Mouse (Mus musculus): ENCODE data around the gene Dynlt1b.
"Not testable (repeated sequence)": the region's sequence is repeated elsewhere in the genome, so short reads cannot be mapped to it uniquely, and the experiment has no call there.

DNA sequence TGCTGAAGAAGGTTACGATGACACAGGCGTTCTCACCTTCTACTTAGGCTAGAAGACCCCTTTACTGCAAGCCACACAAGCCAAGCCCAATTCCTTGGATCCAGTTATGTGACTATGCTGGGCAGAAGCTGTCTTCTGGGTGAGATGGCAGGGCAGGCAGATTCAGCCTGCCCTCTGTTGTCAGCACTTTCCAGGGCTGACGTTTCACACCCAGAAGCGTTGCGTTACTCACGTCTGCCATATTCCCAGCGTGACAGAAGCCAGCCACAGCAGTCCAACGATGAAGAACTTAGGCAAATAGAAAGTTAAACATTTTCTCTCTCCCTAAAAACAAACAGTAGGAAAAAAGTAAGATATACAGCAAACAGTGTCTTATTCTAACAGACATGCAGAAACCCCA, 18.4 kb downstream of the Dynlt1b start:
- not testable (repeated sequence) for TF ChIP-seq CTCF (conservative IDR thresholded peaks at IDR 0.05; ENCODE audit: low read length); NANOG (IDR thresholded peaks at IDR 0.05; ENCODE audit: borderline replicate concordance, low read length)

Measured in E14TG2a.4 (cell line).